Mouse (Mus musculus) layer of hippocampus, adult 8-10 months (tissue): ENCODE measurements around the gene 9530053A07Rik. TPM values are rescaled to one million over a fixed set of nuclear protein-coding genes. Genes with fewer than 3 reads are reported as not detected.

Experiments used
- total RNA-seq, 4 experiments: library from RNA; stranded (reverse); gene quantifications; 2 replicates each; pipeline ENCODE4 v1.2.4; 2022

The 9530053A07Rik gene
- total RNA-seq, 4 experiments from 2014 or later: not detected

Other genes starting within 250 kb of the 9530053A07Rik start
- 10 to 100 TPM; 17.8 to 20.6 (median 18.9) TPM for gene Zfp974, start 200.0 kb upstream of the 9530053A07Rik start, total RNA-seq
- 10 to 100 TPM; 20.2 to 23.6 (median 21.4) TPM for gene Zfp780b, start 150.3 kb upstream of the 9530053A07Rik start, total RNA-seq
- 1 to 10 TPM; 5.4 to 8.6 (median 6.5) TPM for gene Zfp850, start 115.4 kb upstream of the 9530053A07Rik start, total RNA-seq
- gene Psmc4, start 79.4 kb upstream of the 9530053A07Rik start, total RNA-seq: 100 to 1,000 TPM; 130 to 135 (median 134) TPM
- gene Fcgbp, start 58.2 kb upstream of the 9530053A07Rik start, total RNA-seq: 1 to 10 TPM; 1.3 to 1.8 (median 1.7) TPM
- gene Fbl, start 40.2 kb downstream of the 9530053A07Rik start, total RNA-seq: 10 to 100 TPM; 44.6 to 56.7 (median 54.5) TPM
- gene Dyrk1b, start 50.0 kb downstream of the 9530053A07Rik start, total RNA-seq: 10 to 100 TPM; 39.6 to 52.5 (median 46.4) TPM
- gene Eid2, start 138.4 kb downstream of the 9530053A07Rik start, total RNA-seq: 10 to 100 TPM; 48.7 to 58.6 (median 56.9) TPM
- 10 to 100 TPM; 29.9 to 39.5 (median 31.7) TPM for gene Eid2b, start 148.3 kb downstream of the 9530053A07Rik start, total RNA-seq
- gene Selenov, start 161.7 kb downstream of the 9530053A07Rik start, total RNA-seq: under 1 TPM in 2 of 4 experiments, not detected in 2; 0.70 to 0.98 TPM
- gene Dll3, start 172.8 kb downstream of the 9530053A07Rik start, total RNA-seq: 1 to 10 TPM; 1.1 to 2.2 (median 1.7) TPM
- gene Timm50, start 182.6 kb downstream of the 9530053A07Rik start, total RNA-seq: 10 to 100 TPM; 41.2 to 54.2 (median 46.0) TPM
- 100 to 1,000 TPM; 119 to 125 (median 122) TPM for gene Supt5, start 209.3 kb downstream of the 9530053A07Rik start, total RNA-seq
- gene Rps16, start 221.2 kb downstream of the 9530053A07Rik start, total RNA-seq: 100 to 1,000 TPM; 531 to 646 (median 582) TPM
- 1 to 10 TPM; 5.8 to 7.8 (median 6.5) TPM for gene Plekhg2, start 243.1 kb downstream of the 9530053A07Rik start, total RNA-seq